Mouse (Mus musculus): ENCODE measurements at regions not wholly inside any gene's neighbourhood (a gene's known extent, or its start where the extent isn't known, plus 50 kb on each side); places are given as distances from the start of the nearest gene placed in this dataset.

GRCm38 (mm10) chr15:92903821-92904220 lies 371.2 kb downstream of the Gxylt1 start:
- POLR2A ChIA-PET = no interaction called here
- CTCF ChIA-PET = no interaction called here

- ChIA-PET CTCF (no interaction called here), POLR2A (no interaction called here)
Measured at GRCm38 (mm10) chr15:92897277-92897676, 377.7 kb downstream of the Gxylt1 start.

- CTCF ChIA-PET = no interaction called here
- POLR2A ChIA-PET = interaction anchor here in 1 of 4 experiments (0.6 kb wide), 1 partner anchor 395 kb away, joined by 3 read pairs; no protein-coding TSS in a partner anchor
Measured at GRCm38 (mm10) chr15:92895836-92896235, 379.1 kb downstream of the Gxylt1 start.

GRCm38 (mm10) chr15:92876438-92876837 lies 398.5 kb downstream of the Gxylt1 start:
- POLR2A ChIA-PET = no interaction called here
- CTCF ChIA-PET = no interaction called here

GRCm38 (mm10) chr15:92864106-92864505 lies 410.9 kb downstream of the Gxylt1 start:
- POLR2A ChIA-PET = no interaction called here
- CTCF ChIA-PET = interaction anchor here in 1 of 4 experiments (0.8 kb wide), 1 partner anchor 103 kb away, joined by 3 read pairs; no protein-coding TSS in a partner anchor

- POLR2A ChIA-PET = no interaction called here
- CTCF ChIA-PET = no interaction called here
Measured at GRCm38 (mm10) chr15:92850854-92851253, 424.1 kb downstream of the Gxylt1 start.

GRCm38 (mm10) chr15:92840035-92840434 lies 434.9 kb downstream of the Gxylt1 start:
- POLR2A ChIA-PET = interaction anchor here in 1 of 4 experiments (0.5 kb wide), 1 partner anchor 30 kb away, joined by 3 read pairs; no protein-coding TSS in a partner anchor
- CTCF ChIA-PET = no interaction called here

GRCm38 (mm10) chr15:92839611-92840010 lies 435.4 kb downstream of the Gxylt1 start:
- POLR2A ChIA-PET = interaction anchor here in 1 of 4 experiments (0.5 kb wide), 1 partner anchor 29 kb away, joined by 3 read pairs; no protein-coding TSS in a partner anchor
- CTCF ChIA-PET = no interaction called here

- CTCF ChIA-PET = no interaction called here
Measured at GRCm38 (mm10) chr15:92826136-92826535, 429.5 kb downstream of the Pdzrn4 start.

More at GRCm38 (mm10) chr15:92826136-92826535, 429.5 kb downstream of the Pdzrn4 start:
- POLR2A ChIA-PET = interaction anchor here in 1 of 4 experiments (0.7 kb wide), 2 partner anchors 20 to 108 kb away, joined by 3 to 9 read pairs; no protein-coding TSS in a partner anchor

Measured in embryonic stem cell, embryonic (primary cell).